Mouse (Mus musculus): ENCODE data around the gene Ctnnbl1. TPM values are rescaled to one million over a fixed set of nuclear protein-coding genes. Genes with fewer than 3 reads are reported as not detected.

Ctnnbl1 gene
- polyA plus RNA-seq, 1 experiment from 2014 or later, result 78.2 TPM

- H3K27me3 ChIP-seq (replicated peaks; ENCODE audit: control insufficient read depth, insufficient read depth, low read length), result no peaks in the 10 kb centered on the region
- no peaks in the 10 kb centered on the region for H3K9me3 ChIP-seq (ENCODE audit: control insufficient read depth, low read length)
- ATAC-seq, result no peak
- no peak overlapping the region for H3K9ac ChIP-seq (replicated peaks; ENCODE audit: low read depth, low read length)
- no peaks in the 10 kb centered on the region for H3K36me3 ChIP-seq (ENCODE audit: control insufficient read depth, insufficient read depth)
- H3K4me1 ChIP-seq (replicated peaks; ENCODE audit: control insufficient read depth, insufficient read depth, low read length), result peaks cover 3% of the 10 kb centered on the region
- no peak overlapping the region for H3K4me3 ChIP-seq (replicated peaks; ENCODE audit: low read length)
- H3K27ac ChIP-seq (ENCODE audit: low read length), result no peak overlapping the region
- no peak overlapping the region for H3K4me2 ChIP-seq (ENCODE audit: low read length)
- WGBS, result 90% methylated on average over 3 of the region's 3 CpGs
These were observed 129.9 kb downstream of the Ctnnbl1 start for GRCm38 (mm10) chr2:157867126-157867525.

GRCm38 (mm10) chr2:157870247-157870646 is 133.0 kb downstream of the Ctnnbl1 start:
- H3K9me3 ChIP-seq (ENCODE audit: control insufficient read depth, low read length), result no peaks in the 10 kb centered on the region
- H3K4me2 ChIP-seq (ENCODE audit: low read length), result no peak overlapping the region
- H3K36me3 ChIP-seq (ENCODE audit: control insufficient read depth, insufficient read depth), result no peaks in the 10 kb centered on the region
- no peak overlapping the region for H3K27ac ChIP-seq (ENCODE audit: low read length)
- no peaks in the 10 kb centered on the region for H3K27me3 ChIP-seq (replicated peaks; ENCODE audit: control insufficient read depth, insufficient read depth, low read length)
- H3K4me3 ChIP-seq (replicated peaks; ENCODE audit: low read length), result no peak overlapping the region
- ATAC-seq, result no peak
- no peak overlapping the region for H3K9ac ChIP-seq (replicated peaks; ENCODE audit: low read depth, low read length)
- 83% methylated on average over 6 of the region's 6 CpGs for WGBS
- H3K4me1 ChIP-seq (replicated peaks; ENCODE audit: control insufficient read depth, insufficient read depth, low read length), result peaks cover 13% of the 10 kb centered on the region

- H3K36me3 ChIP-seq (ENCODE audit: control insufficient read depth, insufficient read depth), result no peaks in the 10 kb centered on the region
- no peaks in the 10 kb centered on the region for H3K9me3 ChIP-seq (ENCODE audit: control insufficient read depth, low read length)
- WGBS, result 43% methylated on average over 6 of the region's 6 CpGs
- H3K9ac ChIP-seq (replicated peaks; ENCODE audit: low read depth, low read length), result no peak overlapping the region
- H3K27me3 ChIP-seq (replicated peaks; ENCODE audit: control insufficient read depth, insufficient read depth, low read length), result no peaks in the 10 kb centered on the region
- no peak overlapping the region for H3K4me2 ChIP-seq (ENCODE audit: low read length)
- no peak overlapping the region for H3K4me3 ChIP-seq (replicated peaks; ENCODE audit: low read length)
- no peak overlapping the region for H3K27ac ChIP-seq (ENCODE audit: low read length)
- peak; percentile 24; the same call in 1 of the 2 replicates for ATAC-seq
- peaks cover 25% of the 10 kb centered on the region for H3K4me1 ChIP-seq (replicated peaks; ENCODE audit: control insufficient read depth, insufficient read depth, low read length)
These were observed 136.0 kb downstream of the Ctnnbl1 start for GRCm38 (mm10) chr2:157873223-157873622.

GRCm38 (mm10) chr2:157873691-157874090 is 136.5 kb downstream of the Ctnnbl1 start:
- Histone ChIP-seq H3K9ac (replicated peaks; ENCODE audit: low read depth, low read length) (no peak overlapping the region), H3K27ac (ENCODE audit: low read length) (no peak overlapping the region), H3K4me3 (replicated peaks; ENCODE audit: low read length) (no peak overlapping the region), H3K4me2 (ENCODE audit: low read length) (no peak overlapping the region), H3K4me1 (replicated peaks; ENCODE audit: control insufficient read depth, insufficient read depth, low read length) (peaks cover 27% of the 10 kb centered on the region), H3K9me3 (ENCODE audit: control insufficient read depth, low read length) (no peaks in the 10 kb centered on the region), H3K27me3 (replicated peaks; ENCODE audit: control insufficient read depth, insufficient read depth, low read length) (no peaks in the 10 kb centered on the region), H3K36me3 (ENCODE audit: control insufficient read depth, insufficient read depth) (no peaks in the 10 kb centered on the region)
- 80% methylated on average over 1 of the region's 1 CpGs for WGBS
- ATAC-seq, result no peak

- Histone ChIP-seq H3K4me1 (replicated peaks; ENCODE audit: control insufficient read depth, insufficient read depth, low read length) (peaks cover 31% of the 10 kb centered on the region), H3K9ac (replicated peaks; ENCODE audit: low read depth, low read length) (no peak overlapping the region), H3K27ac (ENCODE audit: low read length) (peak overlapping the region; percentile 25), H3K36me3 (ENCODE audit: control insufficient read depth, insufficient read depth) (no peaks in the 10 kb centered on the region), H3K27me3 (replicated peaks; ENCODE audit: control insufficient read depth, insufficient read depth, low read length) (no peaks in the 10 kb centered on the region), H3K4me3 (replicated peaks; ENCODE audit: low read length) (no peak overlapping the region), H3K4me2 (ENCODE audit: low read length) (no peak overlapping the region), H3K9me3 (ENCODE audit: control insufficient read depth, low read length) (no peaks in the 10 kb centered on the region)
- ATAC-seq, result no peak
- 46% methylated on average over 8 of the region's 8 CpGs for WGBS
These were observed 137.9 kb downstream of the Ctnnbl1 start for GRCm38 (mm10) chr2:157875111-157875510.

GRCm38 (mm10) chr2:157877394-157877793 is 140.2 kb downstream of the Ctnnbl1 start:
- Histone ChIP-seq H3K9ac (replicated peaks; ENCODE audit: low read depth, low read length) (no peak overlapping the region), H3K4me2 (ENCODE audit: low read length) (no peak overlapping the region), H3K9me3 (ENCODE audit: control insufficient read depth, low read length) (no peaks in the 10 kb centered on the region), H3K27ac (ENCODE audit: low read length) (no peak overlapping the region), H3K27me3 (replicated peaks; ENCODE audit: control insufficient read depth, insufficient read depth, low read length) (no peaks in the 10 kb centered on the region), H3K36me3 (ENCODE audit: control insufficient read depth, insufficient read depth) (no peaks in the 10 kb centered on the region), H3K4me1 (replicated peaks; ENCODE audit: control insufficient read depth, insufficient read depth, low read length) (peaks cover 35% of the 10 kb centered on the region), H3K4me3 (replicated peaks; ENCODE audit: low read length) (no peak overlapping the region)
- WGBS, result 91% methylated on average over 3 of the region's 3 CpGs
- ATAC-seq, result no peak

- no peaks in the 10 kb centered on the region for H3K27me3 ChIP-seq (replicated peaks; ENCODE audit: control insufficient read depth, insufficient read depth, low read length)
- H3K27ac ChIP-seq (ENCODE audit: low read length), result peak overlapping the region; percentile 46; the same call in 1 of the 2 replicates
- peak; percentile 82 for ATAC-seq
- H3K9ac ChIP-seq (replicated peaks; ENCODE audit: low read depth, low read length), result no peak overlapping the region
- WGBS, result 43% methylated on average over 5 of the region's 5 CpGs
- H3K4me1 ChIP-seq (replicated peaks; ENCODE audit: control insufficient read depth, insufficient read depth, low read length), result peaks cover 33% of the 10 kb centered on the region
- no peaks in the 10 kb centered on the region for H3K9me3 ChIP-seq (ENCODE audit: control insufficient read depth, low read length)
- H3K36me3 ChIP-seq (ENCODE audit: control insufficient read depth, insufficient read depth), result no peaks in the 10 kb centered on the region
- H3K4me3 ChIP-seq (replicated peaks; ENCODE audit: low read length), result no peak overlapping the region
- H3K4me2 ChIP-seq (ENCODE audit: low read length), result no peak overlapping the region
These were observed 140.8 kb downstream of the Ctnnbl1 start for GRCm38 (mm10) chr2:157877967-157878366.

- peaks cover 19% of the 10 kb centered on the region for H3K4me1 ChIP-seq (replicated peaks; ENCODE audit: control insufficient read depth, insufficient read depth, low read length)
- no peak overlapping the region for H3K4me2 ChIP-seq (ENCODE audit: low read length)
- ATAC-seq, result no peak
- no peak overlapping the region for H3K27ac ChIP-seq (ENCODE audit: low read length)
- peaks cover 3% of the 10 kb centered on the region; the same call in 1 of the 2 replicates for H3K36me3 ChIP-seq (ENCODE audit: control insufficient read depth, insufficient read depth)
- H3K9ac ChIP-seq (replicated peaks; ENCODE audit: low read depth, low read length), result no peak overlapping the region
- no peaks in the 10 kb centered on the region for H3K27me3 ChIP-seq (replicated peaks; ENCODE audit: control insufficient read depth, insufficient read depth, low read length)
- WGBS, result 24% methylated on average over 11 of the region's 11 CpGs
- no peak overlapping the region for H3K4me3 ChIP-seq (replicated peaks; ENCODE audit: low read length)
- H3K9me3 ChIP-seq (ENCODE audit: control insufficient read depth, low read length), result no peaks in the 10 kb centered on the region
These were observed 144.7 kb downstream of the Ctnnbl1 start for GRCm38 (mm10) chr2:157881939-157882338.

- Histone ChIP-seq H3K4me3 (replicated peaks; ENCODE audit: low read length) (no peak overlapping the region), H3K9me3 (ENCODE audit: control insufficient read depth, low read length) (no peaks in the 10 kb centered on the region), H3K9ac (replicated peaks; ENCODE audit: low read depth, low read length) (0 out of 2 replicates have a peak overlapping the region, but pooled peaks have one; percentile 10), H3K27ac (ENCODE audit: low read length) (0 out of 2 replicates have a peak overlapping the region, but pooled peaks have one; percentile 26), H3K36me3 (ENCODE audit: control insufficient read depth, insufficient read depth) (peaks cover 3% of the 10 kb centered on the region; the same call in 1 of the 2 replicates), H3K27me3 (replicated peaks; ENCODE audit: control insufficient read depth, insufficient read depth, low read length) (no peaks in the 10 kb centered on the region), H3K4me1 (replicated peaks; ENCODE audit: control insufficient read depth, insufficient read depth, low read length) (peaks cover 20% of the 10 kb centered on the region), H3K4me2 (ENCODE audit: low read length) (no peak overlapping the region)
- no peak for ATAC-seq
- 26% methylated on average over 10 of the region's 10 CpGs for WGBS
These were observed 150.2 kb downstream of the Ctnnbl1 start for GRCm38 (mm10) chr2:157887275-157888025.
